ENCODE assay signal across 8 mouse cellular contexts in genomic region chr1:172028394-172029275, GRCm38 (mm10). TPM values are rescaled to one million over a fixed set of nuclear protein-coding genes. Genes with fewer than 3 reads are reported as not detected.
DNase-seq lines count a peak whose midpoint lies in the region; ATAC-seq and TF ChIP-seq lines count a peak whose summit lies in the region.

Gene Vangl2, minus strand, starts transcription at chr1:172028444.

- H3K4me1 ChIP-seq in kidney, postnatal 0 days (replicated peaks; ENCODE audit: insufficient read depth, low read length): peaks cover 19% of the 10 kb centered on the region
- peaks cover 45% of the 10 kb centered on the region for H3K4me1 ChIP-seq in embryonic facial prominence, embryonic 10.5 days
- peaks cover 23% of the 10 kb centered on the region for H3K4me1 ChIP-seq in intestine, embryonic 14.5 days (replicated peaks; ENCODE audit: control insufficient read depth, insufficient read depth, low read length)
- peaks cover 44% of the 10 kb centered on the region for H3K4me1 ChIP-seq in midbrain, embryonic 13.5 days (replicated peaks)

- DNase-seq in kidney, postnatal 0 days (ENCODE audit: low spot score): no peak
- no peak for DNase-seq in kidney, postnatal 10 days
- DNase-seq in embryonic facial prominence, embryonic 10.5 days (ENCODE audit: low spot score): no peak
- no peak for DNase-seq in intestine, embryonic 14.5 days (ENCODE audit: low spot score)
- no peak for DNase-seq in thymus, postnatal 4 days
- DNase-seq in frontal cortex, postnatal 36 days (ENCODE audit: low spot score in 2 of 2): no peak

- H3K36me3 ChIP-seq in kidney, postnatal 0 days (ENCODE audit: insufficient read depth, low read length): no peaks in the 10 kb centered on the region
- peaks cover 9% of the 10 kb centered on the region for H3K36me3 ChIP-seq in embryonic facial prominence, embryonic 10.5 days (replicated peaks)
- no peaks in the 10 kb centered on the region for H3K36me3 ChIP-seq in intestine, embryonic 14.5 days (ENCODE audit: control insufficient read depth, insufficient read depth, low read length)
- H3K36me3 ChIP-seq in midbrain, embryonic 13.5 days: peaks cover 2% of the 10 kb centered on the region; the same call in 1 of the 2 replicates

- H3K4me2 ChIP-seq in kidney, postnatal 0 days (ENCODE audit: low read length): peak within 1 kb of the TSS; percentile 65
- H3K4me2 ChIP-seq in intestine, embryonic 14.5 days (ENCODE audit: low read length): peak within 1 kb of the TSS; percentile 65
- H3K4me2 ChIP-seq in midbrain, embryonic 13.5 days (replicated peaks): peak within 1 kb of the TSS; percentile 87

- peak within 1 kb of the TSS; percentile 93 for H3K4me3 ChIP-seq in kidney, postnatal 0 days (replicated peaks; ENCODE audit: low read depth, low read length)
- peak within 1 kb of the TSS; percentile 93 for H3K4me3 ChIP-seq in embryonic facial prominence, embryonic 10.5 days
- H3K4me3 ChIP-seq in intestine, embryonic 14.5 days (ENCODE audit: low read depth, low read length): peak within 1 kb of the TSS; percentile 89
- peak within 1 kb of the TSS; percentile 88 for H3K4me3 ChIP-seq in midbrain, embryonic 13.5 days (replicated peaks)

- no peaks in the 10 kb centered on the region for H3K9me3 ChIP-seq in kidney, postnatal 0 days (replicated peaks; ENCODE audit: low read length)
- no peaks in the 10 kb centered on the region for H3K9me3 ChIP-seq in embryonic facial prominence, embryonic 10.5 days
- H3K9me3 ChIP-seq in intestine, embryonic 14.5 days (ENCODE audit: control insufficient read depth, low read length): no peaks in the 10 kb centered on the region
- no peaks in the 10 kb centered on the region for H3K9me3 ChIP-seq in midbrain, embryonic 13.5 days

- TF ChIP-seq CTCF in kidney, postnatal 0 days (IDR thresholded peaks at IDR 0.05; ENCODE audit: low read depth): no peak

- ATAC-seq in kidney, postnatal 0 days (replicated peaks; ENCODE audit: low FRiP score, low read depth): no peak
- no peak for ATAC-seq in intestine, embryonic 14.5 days (replicated peaks; ENCODE audit: low FRiP score, low TSS enrichment, low read depth)
- no peak for ATAC-seq in midbrain, embryonic 13.5 days
- no peak for ATAC-seq in megakaryocyte-erythroid progenitor cell, adult 5-6 weeks (replicated peaks; ENCODE audit: low FRiP score, low TSS enrichment, poor library complexity, severe bottlenecking)

- 52% methylated on average over 21 of the region's 21 CpGs for WGBS in kidney, postnatal 0 days
- WGBS in embryonic facial prominence, embryonic 10.5 days: 50% methylated on average over 21 of the region's 21 CpGs
- 51% methylated on average over 21 of the region's 21 CpGs for WGBS in intestine, embryonic 14.5 days
- 27% methylated on average over 21 of the region's 21 CpGs for WGBS in midbrain, embryonic 13.5 days

- peak within 1 kb of the TSS; percentile 93 for H3K9ac ChIP-seq in kidney, postnatal 0 days (ENCODE audit: low read depth, low read length)
- H3K9ac ChIP-seq in intestine, embryonic 14.5 days (ENCODE audit: low read length): peak within 1 kb of the TSS; percentile 95
- H3K9ac ChIP-seq in midbrain, embryonic 13.5 days (replicated peaks): peak within 1 kb of the TSS; percentile 97

- no peaks in the 10 kb centered on the region for H3K27me3 ChIP-seq in kidney, postnatal 0 days (ENCODE audit: insufficient read depth, low read length)
- peaks cover 6% of the 10 kb centered on the region for H3K27me3 ChIP-seq in embryonic facial prominence, embryonic 10.5 days (replicated peaks; ENCODE audit: low read depth, poor library complexity, severe bottlenecking)
- no peaks in the 10 kb centered on the region for H3K27me3 ChIP-seq in intestine, embryonic 14.5 days (replicated peaks; ENCODE audit: control insufficient read depth, insufficient read depth, low read length)
- H3K27me3 ChIP-seq in midbrain, embryonic 13.5 days: no peaks in the 10 kb centered on the region

- H3K27ac ChIP-seq in kidney, postnatal 0 days: peak within 1 kb of the TSS; percentile 87; the same call in 1 of the 2 replicates
- H3K27ac ChIP-seq in embryonic facial prominence, embryonic 10.5 days (replicated peaks): peak within 1 kb of the TSS; percentile 99
- H3K27ac ChIP-seq in intestine, embryonic 14.5 days (ENCODE audit: low read depth): peak within 1 kb of the TSS; percentile 87
- peak within 1 kb of the TSS; percentile 97 for H3K27ac ChIP-seq in midbrain, embryonic 13.5 days

RNA-seq across cellular contexts. Expression of gene Vangl2, which starts in this region (rescaled TPM):
- polyA plus RNA-seq in kidney, postnatal 0 days (2015; fragmentation: Nextera tagmentation; extraction: Ambion mirVana): 13.6 and 13.8 TPM in 2 replicates
- 28.3 and 35.3 TPM in 2 replicates for polyA plus RNA-seq in embryonic facial prominence, embryonic 10.5 days (2016; fragmentation: Nextera tagmentation; extraction: Ambion mirVana)
- 13.9 and 15.4 TPM in 2 replicates for polyA plus RNA-seq in intestine, embryonic 14.5 days (2014; fragmentation: Nextera tagmentation; extraction: Ambion mirVana)
- polyA plus RNA-seq in midbrain, embryonic 13.5 days (2015; fragmentation: Nextera tagmentation; extraction: Ambion mirVana): 57.1 and 60.0 TPM in 2 replicates
- total RNA-seq in megakaryocyte-erythroid progenitor cell, adult 5-6 weeks (2014; fragmentation: Nextera tagmentation): 1.6 and 1.9 TPM in 2 replicates
- total RNA-seq in megakaryocyte-erythroid progenitor cell, adult 5-6 weeks (2017): 0.42 and 2.6 TPM in 2 replicates
